Mouse (Mus musculus) CH12.LX (cell line): ENCODE measurements around the gene Pdxdc1. TPM values are rescaled to one million over a fixed set of nuclear protein-coding genes. Genes with fewer than 3 reads are reported as not detected.

Experiments
- DNase-seq: peaks from one replicate; pipeline ENCODE4 v3.0.0-alpha.2; 2013; ENCODE audit errors: extremely low read depth
- H3K27ac ChIP-seq: 2 replicates; pipeline ENCODE4 v1.5.1; 2012; ENCODE audit warnings: low read depth, mild to moderate bottlenecking, control low read depth, moderate library complexity; ENCODE audit not compliant: insufficient read depth
- H3K27me3 ChIP-seq: replicated peaks from 2 replicates; pipeline ENCODE3; 2012; ENCODE audit warnings: inconsistent platforms
- H3K36me3 ChIP-seq, 2 experiments: replicated peaks in 1 of 2; 2 replicates each; pipeline versions ENCODE3 to v1.6.1; 2012; ENCODE audit warnings: inconsistent platforms in 1 of 2, low read length in 1 of 2, mild to moderate bottlenecking in 1 of 2, mixed read lengths in 1 of 2, moderate library complexity in 1 of 2; ENCODE audit not compliant: control insufficient read depth in 1 of 2, insufficient read depth in 1 of 2
- H3K4me1 ChIP-seq, 2 experiments: 2 replicates each; pipeline ENCODE4 v1.6.1; 2012; ENCODE audit warnings: inconsistent platforms in 1 of 2, moderate library complexity in 1 of 2; ENCODE audit not compliant: insufficient read depth in 2 of 2, control insufficient read depth in 1 of 2
- H3K4me2 ChIP-seq: 2 replicates; pipeline ENCODE4 v1.6.1; 2012; ENCODE audit warnings: low read depth, mild to moderate bottlenecking, control low read depth; ENCODE audit not compliant: poor library complexity, insufficient read depth, severe bottlenecking
- H3K4me3 ChIP-seq, 3 experiments: fragments of 150-350 bp in 1 of 3; sonication (generic) in 1 of 3; replicated peaks in 1 of 3; 2 replicates each; pipeline versions ENCODE3 to v1.5.1; 2011 to 2012; ENCODE audit warnings: low read depth in 2 of 3, low read length in 2 of 3, mild to moderate bottlenecking in 2 of 3, moderate library complexity in 2 of 3, control low read depth in 1 of 3, improper control_type of control experiment in 1 of 3, inconsistent platforms in 1 of 3, mixed read lengths in 1 of 3; ENCODE audit not compliant: poor library complexity in 1 of 3
- H3K79me2 ChIP-seq: replicated peaks from 2 replicates; pipeline ENCODE4 v1.6.1; 2012; ENCODE audit warnings: mild to moderate bottlenecking, moderate library complexity; ENCODE audit not compliant: control insufficient read depth, poor library complexity, insufficient read depth, severe bottlenecking; ENCODE audit errors: extremely low read depth
- H3K9ac ChIP-seq: 2 replicates; pipeline ENCODE4 v1.6.1; 2012; ENCODE audit warnings: low read depth, mild to moderate bottlenecking, control low read depth, moderate library complexity; ENCODE audit not compliant: insufficient read depth
- H3K9me3 ChIP-seq: replicated peaks from 2 replicates; pipeline ENCODE3; 2012; ENCODE audit warnings: low read length, inconsistent platforms, mixed read lengths
- E2F4 ChIP-seq: IDR thresholded peaks from 2 replicates; pipeline ENCODE4 v1.6.1; 2011; ENCODE audit warnings: low read depth, low read length, improper control_type of control experiment; ENCODE audit not compliant: insufficient replicate concordance
- ELF1 ChIP-seq: IDR thresholded peaks from 2 replicates; pipeline ENCODE4 v1.6.1; 2014; ENCODE audit warnings: low read depth, mild to moderate bottlenecking, inconsistent platforms, low read length, improper control_type of control experiment
- EP300 ChIP-seq: IDR thresholded peaks from 2 replicates; pipeline ENCODE4 v1.6.1; 2011; ENCODE audit warnings: low read length, improper control_type of control experiment
- ETS1 ChIP-seq: conservative IDR thresholded peaks from 2 replicates; pipeline ENCODE4 v1.6.1; 2012; ENCODE audit warnings: low read depth, mild to moderate bottlenecking, inconsistent platforms, low read length, improper control_type of control experiment, moderate library complexity
- GABPA ChIP-seq: IDR thresholded peaks from 2 replicates; pipeline ENCODE4 v1.6.1; 2012; ENCODE audit warnings: low read depth, low read length, improper control_type of control experiment, inconsistent platforms; ENCODE audit not compliant: insufficient replicate concordance
- IRF4 ChIP-seq: IDR thresholded peaks from 2 replicates; pipeline ENCODE4 v1.6.1; 2014; ENCODE audit warnings: low read depth, mild to moderate bottlenecking, inconsistent platforms, low read length, improper control_type of control experiment
- JUN ChIP-seq: IDR thresholded peaks from 2 replicates; pipeline ENCODE4 v1.6.1; 2011; ENCODE audit warnings: low read depth, mild to moderate bottlenecking, low read length, improper control_type of control experiment, moderate library complexity; ENCODE audit not compliant: insufficient read depth
- JUND ChIP-seq: conservative IDR thresholded peaks from 2 replicates; pipeline ENCODE4 v1.6.1; 2011; ENCODE audit warnings: low read depth, low read length, improper control_type of control experiment
- KAT2A ChIP-seq: IDR thresholded peaks from 2 replicates; pipeline ENCODE4 v1.6.1; 2012; ENCODE audit warnings: low read length, improper control_type of control experiment, inconsistent platforms; ENCODE audit not compliant: insufficient replicate concordance
- MXI1 ChIP-seq: IDR thresholded peaks from 2 replicates; pipeline ENCODE4 v1.6.1; 2011; ENCODE audit warnings: mild to moderate bottlenecking, low read depth, low read length, improper control_type of control experiment
- NRF1 ChIP-seq: IDR thresholded peaks from 2 replicates; pipeline ENCODE4 v1.6.1; 2014; ENCODE audit warnings: low read depth, mild to moderate bottlenecking, inconsistent platforms, low read length, improper control_type of control experiment, moderate library complexity
- PAX5 ChIP-seq: IDR thresholded peaks from 2 replicates; pipeline ENCODE4 v1.6.1; 2012; ENCODE audit warnings: low read length, inconsistent platforms, mixed read lengths
- SMC3 ChIP-seq: IDR thresholded peaks from 2 replicates; pipeline ENCODE4 v1.6.1; 2011; ENCODE audit warnings: low read depth, low read length, improper control_type of control experiment
- TCF12 ChIP-seq: IDR thresholded peaks from 2 replicates; pipeline ENCODE4 v1.6.1; 2014; ENCODE audit warnings: low read depth, mild to moderate bottlenecking, inconsistent platforms, low read length, improper control_type of control experiment
- UBTF ChIP-seq: IDR thresholded peaks from 2 replicates; pipeline ENCODE4 v1.6.1; 2012; ENCODE audit warnings: low read depth, mild to moderate bottlenecking, inconsistent platforms, low read length, improper control_type of control experiment, moderate library complexity
- USF1 ChIP-seq: IDR thresholded peaks from 2 replicates; pipeline ENCODE4 v1.6.1; 2014; ENCODE audit warnings: low read depth, mild to moderate bottlenecking, inconsistent platforms, low read length, improper control_type of control experiment
- USF2 ChIP-seq: conservative IDR thresholded peaks from 2 replicates; pipeline ENCODE4 v1.6.1; 2011; ENCODE audit warnings: low read depth, low read length, improper control_type of control experiment
- ZC3H11A ChIP-seq: IDR thresholded peaks from 2 replicates; pipeline ENCODE4 v1.6.1; 2012; ENCODE audit warnings: low read depth, mild to moderate bottlenecking, inconsistent platforms, low read length, improper control_type of control experiment
- ZKSCAN1 ChIP-seq: IDR thresholded peaks from 2 replicates; pipeline ENCODE4 v1.6.1; 2012; ENCODE audit warnings: low read depth, inconsistent platforms, low read length, improper control_type of control experiment, borderline replicate concordance
- ZMIZ1 ChIP-seq: IDR thresholded peaks from 2 replicates; pipeline ENCODE4 v1.6.1; 2012; ENCODE audit warnings: low read depth, mild to moderate bottlenecking, inconsistent platforms, low read length, improper control_type of control experiment
- dilution Hi-C: fragments of 300-500 bp; cut with MboI; formaldehyde crosslinking; loops from 2 replicates; pipeline ENCODE4 v1.14.3; 2020; ENCODE audit warnings: low sequenced_read_pairs; ENCODE audit not compliant: extremely low pct_unique_long_range_greater_than_20kb, extremely low pct_ligation_motif_present
- in situ Hi-C: fragments of 300-500 bp; cut with MboI; formaldehyde crosslinking; loops from 3 replicates; pipeline ENCODE4 v1.14.3; 2019; ENCODE audit warnings: low sequenced_read_pairs, low pct_ligation_motif_present, low pct_unique_long_range_greater_than_20kb, mixed read lengths
- polyA plus RNA-seq: library from polyadenylated mRNA; unstranded; fragments of >175 nt; gene quantifications from 2 replicates; pipeline ENCODE4 v1.2.1, GENCODE M21; 2012; ENCODE audit warnings: low read depth; ENCODE audit not compliant: insufficient read length
- total RNA-seq, 2 experiments: library from RNA; depleted of rRNA; stranded (reverse); fragments of 300-350 nt in 1 of 2; fragments of >200 nt in 1 of 2; gene quantifications; 2 replicates each; pipeline ENCODE4 v1.2.3; 2012 to 2014

Pdxdc1 gene
- total and polyA plus RNA-seq, 3 experiments = 78.5 to 109 (median 80.9) TPM

DNA sequence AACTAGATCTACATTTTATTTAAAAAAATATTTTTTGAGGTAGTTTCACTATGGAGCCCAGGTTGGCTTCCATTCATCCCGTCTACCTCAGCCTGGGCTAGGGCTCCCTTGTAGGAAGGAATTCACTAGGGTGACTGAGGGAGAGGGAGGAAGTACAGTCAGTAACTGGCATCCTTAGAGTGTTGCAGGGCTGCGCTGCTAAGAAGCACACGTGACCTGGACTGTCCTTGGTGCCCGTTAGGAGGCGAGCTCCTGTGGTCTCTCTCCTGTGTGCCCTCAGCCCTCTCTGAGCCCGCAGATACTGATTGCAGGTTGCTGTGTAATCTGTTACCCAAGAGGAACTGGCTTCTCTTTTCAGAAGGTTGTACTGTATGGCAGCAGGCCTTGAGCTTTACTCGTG is 94.5 kb downstream of the Pdxdc1 start:
- DNase-seq = no peak
- Histone ChIP-seq H3K4me1 (no peaks in the 10 kb centered on the region), H3K9me3 (no peaks in the 10 kb centered on the region), H3K4me3 (no peak overlapping the region), H3K9ac (no peak overlapping the region), H3K27me3 (no peaks in the 10 kb centered on the region), H3K4me2 (no peak overlapping the region), H3K79me2 (no peaks in the 10 kb centered on the region; the same call in 1 of the 2 replicates), H3K36me3 (peaks cover 83 to 95% of the 10 kb centered on the region in 2 experiments), H3K27ac (no peak overlapping the region)
- in situ Hi-C loops (no loop called here), dilution Hi-C loops (no loop called here)
- TF ChIP-seq JUND = no peak
- no peak for TF ChIP-seq ZMIZ1
- no peak for TF ChIP-seq USF2
- TF ChIP-seq ZC3H11A = no peak
- TF ChIP-seq EP300 = no peak
- no peak for TF ChIP-seq ETS1

GRCm38 (mm10) chr16:13807616-13808015 is 95.3 kb downstream of the Pdxdc1 start:
- Histone ChIP-seq H3K9ac (no peak overlapping the region), H3K4me2 (no peak overlapping the region), H3K36me3 (peaks cover 80 to 93% of the 10 kb centered on the region in 2 experiments), H3K27me3 (no peaks in the 10 kb centered on the region), H3K79me2 (peaks cover 2% of the 10 kb centered on the region), H3K4me3 (no peak overlapping the region), H3K27ac (no peak overlapping the region), H3K9me3 (no peaks in the 10 kb centered on the region), H3K4me1 (no peaks in the 10 kb centered on the region)
- DNase-seq = no peak
- TF ChIP-seq USF1 (no peak), KAT2A (no peak), JUN (no peak), E2F4 (no peak), UBTF (no peak), TCF12 (no peak), PAX5 (no peak), ELF1 (no peak), MXI1 (no peak), IRF4 (no peak), SMC3 (no peak), ZMIZ1 (no peak), ZKSCAN1 (no peak), GABPA (no peak), ZC3H11A (no peak), NRF1 (no peak)
- dilution Hi-C loops (no loop called here), in situ Hi-C loops (no loop called here)
